Mouse (Mus musculus): ENCODE results near the gene AY761185.
"Not testable (repeated sequence)": the region's sequence is repeated elsewhere in the genome, so short reads cannot be mapped to it uniquely, and the experiment has no call there.

Gene AY761185

DNA sequence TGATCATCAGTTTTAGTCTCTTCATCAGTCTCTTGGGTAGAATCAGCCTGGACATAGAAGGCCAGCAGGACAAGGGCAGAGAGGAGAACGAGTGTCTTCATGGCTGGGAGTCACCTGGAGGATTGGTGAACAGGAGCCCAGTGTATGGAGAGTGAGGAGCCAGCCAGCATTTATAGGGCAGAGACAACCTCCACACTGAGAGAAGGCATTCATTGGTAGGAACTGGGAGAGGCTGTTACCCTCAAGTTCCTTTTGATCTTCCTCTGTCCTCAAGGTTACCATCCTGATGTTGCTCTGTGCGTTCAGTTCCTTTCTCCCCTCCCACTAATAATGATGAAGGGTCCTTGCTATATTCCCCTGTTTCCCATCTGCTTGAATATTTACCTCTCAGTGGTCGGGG lies at the start of gene AY761185:
Gene AY761185 (minus strand): TSS at position 101 of the 400 bp plus-strand sequence.
- DNase-seq (ENCODE audit: low spot score in 2 of 2), result no peak

DNA sequence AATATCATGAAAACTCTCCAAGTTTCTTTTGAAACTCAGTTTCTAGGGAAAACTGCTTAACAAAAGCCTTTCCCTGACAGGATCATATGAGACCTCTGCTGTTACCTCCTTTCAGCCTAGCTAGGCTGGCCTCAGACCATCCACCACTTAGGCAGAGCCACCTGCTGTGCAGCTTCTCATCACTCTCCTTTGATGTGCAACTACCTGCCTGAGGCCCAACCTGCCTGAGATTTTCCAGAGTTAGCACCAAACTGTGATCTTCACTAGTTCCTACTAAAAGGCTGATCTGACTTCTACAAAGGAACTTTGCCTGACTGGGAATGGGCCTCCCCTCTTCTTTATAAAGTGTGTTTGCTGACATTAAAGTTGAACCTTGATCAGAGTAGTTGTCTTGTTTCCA lies 49.5 kb upstream of the AY761185 start:
- DNase-seq (ENCODE audit: low spot score in 2 of 2), result not testable (repeated sequence)

DNA sequence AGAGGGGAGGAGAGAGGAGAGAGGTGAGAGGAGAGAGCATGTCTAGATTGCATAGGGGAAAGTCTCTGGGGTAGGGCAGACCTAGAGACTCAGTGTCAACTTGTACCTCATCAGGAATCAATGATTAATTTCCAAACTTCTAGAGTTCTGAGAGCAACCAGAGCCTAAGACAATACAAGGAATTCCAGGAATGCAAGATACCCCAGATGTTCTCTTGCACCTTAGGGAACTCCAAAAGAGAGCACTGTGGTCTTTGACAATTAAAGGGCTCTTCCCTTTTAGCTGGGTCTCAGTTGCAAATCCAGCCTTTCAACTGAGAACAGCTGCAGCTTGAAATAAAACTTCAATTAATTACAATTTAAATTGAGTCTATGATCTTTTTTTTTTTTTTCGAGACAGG lies 35.3 kb upstream of the AY761185 start:
- no peak for DNase-seq (ENCODE audit: low spot score in 2 of 2)

DNA sequence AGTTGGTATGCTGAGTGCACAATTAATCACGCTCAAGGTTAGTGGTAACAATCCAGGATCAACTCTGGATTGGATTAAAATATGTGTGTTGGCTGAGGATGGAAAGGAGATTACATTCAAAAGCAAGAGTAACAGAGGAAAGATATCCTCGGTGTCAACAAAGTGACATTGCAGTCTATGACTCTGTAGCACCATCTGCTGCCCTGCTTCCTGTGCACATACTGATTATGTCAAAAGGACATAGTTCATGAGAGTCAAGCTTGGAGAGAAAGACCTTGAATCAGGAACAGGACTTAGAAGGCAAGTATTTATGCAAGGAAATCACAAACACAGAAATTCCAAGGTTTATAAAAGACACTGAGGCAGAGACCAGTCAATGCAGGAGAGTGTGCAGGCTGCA lies 20.0 kb upstream of the AY761185 start:
- DNase-seq (ENCODE audit: low spot score in 2 of 2), result no peak

DNA sequence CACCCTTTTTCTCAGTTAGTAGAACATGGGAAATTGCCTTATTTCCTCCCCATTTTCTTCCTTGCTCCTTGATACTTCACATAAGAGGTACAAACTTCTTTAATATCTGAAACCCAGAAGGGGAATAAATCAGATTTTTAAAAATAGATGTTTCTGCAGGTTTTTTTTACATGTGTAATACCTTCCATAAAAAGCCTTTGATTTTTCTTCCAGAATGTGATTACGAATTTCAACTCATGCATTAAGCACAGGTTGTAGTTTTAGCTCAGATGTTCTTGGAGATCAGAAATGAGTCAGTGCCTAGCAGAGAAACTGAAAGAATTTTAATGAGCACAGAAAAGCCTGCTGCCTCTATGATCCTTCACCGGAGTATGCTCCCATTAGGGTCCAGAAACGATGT lies 22.5 kb downstream of the AY761185 start, which contains the start of gene Gm6040:
Gene Gm6040 (minus strand): TSS at position 101 of the 400 bp plus-strand sequence.
- no peak for DNase-seq (ENCODE audit: low spot score in 2 of 2)

DNA sequence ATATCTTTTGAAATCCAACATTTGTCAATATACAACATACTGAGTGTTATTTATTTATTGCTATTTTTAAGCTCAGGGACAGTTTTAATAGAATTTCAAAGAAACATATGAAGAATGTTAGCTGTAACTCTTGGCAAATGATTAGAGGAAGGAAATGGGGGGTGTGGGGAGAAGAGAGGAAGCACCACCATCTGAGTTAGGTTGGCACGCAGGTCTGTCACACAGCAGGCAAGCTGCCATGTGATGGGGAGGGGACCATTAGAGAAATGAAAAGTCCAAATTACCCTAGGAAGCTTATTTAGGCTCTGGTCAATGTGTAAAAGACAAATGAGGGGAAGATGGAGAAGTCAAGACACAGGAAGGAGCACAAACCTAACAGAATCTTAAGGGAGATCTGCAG lies 32.2 kb downstream of the AY761185 start:
- DNase-seq (ENCODE audit: low spot score in 2 of 2), result no peak

DNA sequence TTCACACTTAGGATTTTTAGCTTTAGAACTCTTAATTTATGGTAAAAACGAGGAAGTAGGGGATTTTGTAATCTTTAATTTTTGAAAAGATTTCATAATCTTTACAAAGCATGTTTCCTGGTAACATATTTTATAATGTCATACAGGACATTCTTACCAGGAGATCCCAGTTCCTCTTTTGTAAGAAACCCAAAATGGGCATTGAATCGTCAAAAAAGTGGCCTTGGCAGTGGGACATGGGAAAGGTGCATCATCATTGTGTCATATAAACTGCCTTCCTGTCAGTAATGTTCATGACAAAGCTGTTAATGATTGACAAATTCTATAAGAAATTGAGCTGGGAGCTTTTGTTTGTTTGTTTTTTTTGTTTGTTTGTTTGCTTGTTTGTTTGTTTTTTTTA lies 36.3 kb downstream of the AY761185 start:
- no peak for DNase-seq (ENCODE audit: low spot score in 2 of 2)

DNA sequence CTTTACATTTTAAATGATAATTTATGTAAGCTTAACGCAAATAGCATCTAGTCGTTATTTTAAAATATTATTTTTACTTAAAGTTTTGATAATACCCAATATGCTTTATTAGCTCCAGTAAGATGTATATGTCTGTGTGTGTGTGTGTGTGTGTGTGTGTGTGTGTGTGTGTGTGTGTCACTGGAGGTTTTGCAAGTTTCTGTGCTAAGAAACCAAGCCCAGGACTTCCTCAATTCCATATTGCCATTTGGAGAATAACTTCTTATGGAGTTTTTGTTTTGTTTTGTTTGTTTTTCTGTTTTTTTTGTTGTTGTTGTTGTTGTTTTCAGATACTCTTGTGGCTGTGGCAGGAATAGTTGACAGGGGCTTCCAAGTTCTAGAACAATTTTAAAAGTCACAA lies 37.4 kb downstream of the AY761185 start:
- no peak for DNase-seq (ENCODE audit: low spot score in 2 of 2)

DNA sequence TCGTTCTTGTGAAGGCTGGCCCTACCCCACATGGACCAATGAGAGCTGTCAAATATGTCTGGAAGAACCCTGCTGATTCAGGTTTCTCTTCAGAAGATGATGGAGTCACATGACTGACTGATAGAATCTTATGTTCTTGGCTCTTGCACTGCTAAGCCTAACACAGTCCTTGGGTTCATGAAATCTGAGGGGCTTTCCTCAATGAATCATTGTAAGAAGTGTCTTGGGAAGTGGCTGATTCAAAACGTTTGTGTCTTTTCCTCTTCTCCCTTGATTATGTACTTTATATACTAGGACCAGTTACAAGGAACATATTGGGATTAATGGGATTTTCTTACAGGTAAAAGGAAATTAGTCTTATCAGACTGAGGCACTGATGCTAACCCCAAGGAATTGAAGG lies 42.0 kb downstream of the AY761185 start, which contains the start of gene Gm15056:
Gene Gm15056 (minus strand): TSS at position 101 of the 400 bp plus-strand sequence.
- DNase-seq (ENCODE audit: low spot score in 2 of 2), result no peak

Measured in spleen, postnatal 4 days (tissue).